Mouse (Mus musculus) left cerebral cortex, adult 9 months (tissue): Measurements from ENCODE around the gene Smim20.
A peak's percentile ranks its signal among the peaks of the same experiment; 100 is the strongest.

Source experiments
- DNase-seq, 2 experiments: peaks; one replicate each; pipeline ENCODE4 v3.0.0; 2022; ENCODE audit warnings: low spot score in 2 of 2

Smim20 gene

DNA sequence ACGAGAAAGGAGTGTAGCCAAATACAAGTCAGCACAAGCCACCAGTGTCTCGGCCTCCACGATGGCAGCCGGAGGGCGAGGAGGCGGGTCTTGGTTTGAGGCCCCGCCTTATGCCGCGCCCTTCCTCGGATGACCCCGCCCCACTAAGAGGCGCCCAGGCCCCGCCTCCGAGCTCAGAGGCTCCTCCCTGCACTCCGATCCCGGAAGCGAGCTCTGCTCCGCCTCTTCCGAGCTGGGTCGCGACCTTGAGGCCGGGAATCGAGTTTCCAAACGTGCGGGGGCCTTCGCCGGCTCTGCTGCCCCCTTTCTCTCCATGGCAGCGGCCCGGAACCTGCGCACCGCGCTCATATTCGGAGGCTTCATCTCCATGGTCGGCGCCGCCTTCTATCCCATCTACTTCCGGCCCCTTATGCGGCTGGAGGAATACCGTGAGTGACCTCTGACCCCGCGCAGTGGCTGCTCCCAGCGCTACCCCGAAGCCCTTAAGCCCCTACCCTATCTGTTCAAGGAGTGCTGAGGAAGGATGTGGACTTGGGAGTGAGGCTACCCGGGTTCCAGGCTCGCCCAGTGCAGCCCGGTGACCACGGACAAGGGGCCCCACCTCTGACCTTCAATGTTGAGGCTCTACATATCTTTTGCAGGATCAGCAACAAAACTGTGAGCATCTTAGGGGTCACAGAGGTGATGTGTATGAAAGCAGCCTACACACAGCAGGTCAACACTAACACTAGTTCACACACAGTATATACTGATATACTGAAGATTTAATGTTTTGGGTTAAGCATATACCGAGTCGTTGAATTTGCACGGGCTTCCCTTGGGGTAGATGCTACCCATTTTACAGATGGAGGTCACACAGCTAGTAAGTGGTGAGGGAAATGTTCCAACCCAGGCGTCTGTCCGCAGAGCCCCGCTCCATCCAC is at the start of gene Smim20:
Gene Smim20 (plus strand): TSS at position 153 of the 923 bp plus-strand sequence.
- peak; percentile 62 to 77 for DNase-seq

DNA sequence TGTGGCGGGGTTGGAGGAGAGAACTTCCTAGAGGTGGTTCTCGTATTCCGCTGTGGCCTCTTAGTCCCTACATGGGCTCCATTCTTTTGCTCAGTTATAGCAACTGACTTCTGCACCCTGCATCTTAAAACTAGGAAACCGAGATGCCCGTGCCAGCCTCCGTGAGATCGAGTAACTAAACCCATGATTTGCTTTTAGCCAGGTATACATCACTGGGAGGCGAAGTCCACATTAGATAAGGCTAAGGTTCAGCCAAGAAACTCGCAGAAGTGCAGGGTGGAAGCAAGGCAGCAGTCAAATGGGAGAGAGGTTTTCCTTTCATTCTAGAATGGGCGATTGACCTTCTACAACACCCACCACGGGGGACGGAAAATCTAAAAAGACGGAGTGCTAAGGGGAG is 41.4 kb upstream of the Smim20 start:
- no peak for DNase-seq

DNA sequence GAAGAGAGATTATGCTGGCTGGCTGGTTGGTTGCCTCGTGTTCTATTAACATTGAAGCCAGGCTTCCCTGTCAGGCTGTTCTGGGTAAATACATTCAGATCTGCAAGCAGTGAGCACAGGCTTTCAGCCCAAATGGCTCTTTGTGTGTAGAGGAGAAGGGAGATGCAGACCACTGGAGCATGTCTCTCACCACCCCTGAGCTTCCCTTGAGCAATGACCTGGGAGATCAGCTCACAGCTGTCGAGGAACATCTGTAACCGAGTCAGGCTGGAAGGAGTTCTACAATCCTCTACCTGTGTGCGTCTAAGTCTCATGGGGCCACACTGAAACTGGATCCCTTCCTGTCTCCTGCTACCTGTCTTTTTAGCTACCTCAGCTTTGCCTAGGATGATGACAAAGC is 36.3 kb upstream of the Smim20 start:
- no peak for DNase-seq

DNA sequence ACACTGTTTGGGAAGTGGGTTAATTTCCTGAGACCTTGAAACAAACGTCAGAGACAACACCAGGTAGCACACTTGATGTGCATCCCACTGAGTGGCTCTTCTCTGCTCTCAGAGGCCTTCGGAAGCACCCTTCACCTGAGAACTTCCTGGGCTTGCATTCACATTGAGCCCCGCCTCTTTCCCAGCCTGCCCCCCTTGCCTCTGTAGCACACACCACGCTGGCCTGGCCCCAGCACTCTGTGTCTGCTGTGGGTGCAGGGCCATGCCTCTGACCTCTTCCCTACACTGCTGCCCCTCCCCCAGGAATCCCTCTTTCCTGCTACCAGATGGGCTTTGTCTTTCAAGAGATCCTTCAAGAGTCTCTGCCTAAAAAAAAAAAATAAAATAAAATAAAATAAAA is 31.3 kb upstream of the Smim20 start:
- DNase-seq: no peak

DNA sequence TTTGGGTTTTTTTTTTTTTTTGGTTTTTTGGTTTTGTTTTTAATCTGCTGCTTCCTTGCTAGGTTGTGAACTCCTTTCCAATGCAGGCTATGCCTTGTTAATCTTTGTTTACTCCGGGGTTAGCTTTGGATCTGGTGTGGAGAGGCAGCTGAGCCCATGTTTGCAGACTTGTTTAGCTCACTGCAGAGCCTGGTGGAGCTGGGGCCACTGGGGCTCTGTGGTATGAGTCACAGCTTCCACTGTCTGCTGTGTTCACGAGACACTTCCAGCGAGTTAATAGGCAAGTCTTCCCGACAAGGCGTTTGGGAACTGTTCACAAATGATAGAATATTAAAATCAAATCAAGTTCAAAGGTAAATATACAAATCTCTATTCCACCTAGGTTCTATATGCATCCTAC is 30.7 kb upstream of the Smim20 start:
- no peak for DNase-seq

DNA sequence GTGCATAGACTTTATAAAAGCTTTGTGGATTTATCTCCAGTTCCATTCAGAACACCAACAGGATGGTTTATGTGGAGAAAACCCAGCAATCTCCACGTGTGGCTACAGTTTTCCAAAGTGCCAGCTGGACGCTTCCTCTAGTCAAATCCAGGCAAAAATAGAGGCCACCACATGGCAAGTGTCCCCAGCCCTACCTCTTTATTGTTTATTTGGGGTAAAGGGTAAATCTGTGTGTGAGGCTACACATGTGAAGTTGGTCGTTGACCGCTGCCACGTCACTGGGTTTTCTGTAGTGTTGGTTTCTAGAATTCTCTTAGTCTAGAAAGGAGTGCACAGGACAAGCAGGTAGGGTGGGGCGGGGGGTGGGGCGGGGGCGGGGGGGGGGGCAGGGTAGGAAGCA is 30.1 kb upstream of the Smim20 start:
- DNase-seq: no peak

DNA sequence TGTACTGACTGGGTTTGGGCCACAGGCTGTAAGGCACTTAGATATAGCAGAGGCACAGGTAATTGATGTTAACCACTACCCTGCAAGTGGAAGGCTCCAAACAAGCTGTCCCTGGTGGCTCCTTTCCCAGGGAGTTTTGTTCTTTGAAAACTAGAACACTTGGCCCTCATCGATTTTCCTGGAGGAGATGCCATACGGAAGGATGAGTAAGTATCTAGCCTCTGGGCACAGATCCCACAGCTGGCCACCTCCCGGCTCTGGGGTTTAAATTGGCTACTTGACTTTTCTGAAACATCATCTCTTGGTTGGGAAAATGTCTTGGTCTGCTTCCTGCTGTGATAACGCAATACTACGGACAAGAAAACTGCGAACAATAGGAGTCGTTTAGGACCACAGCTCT is 28.1 kb upstream of the Smim20 start:
- peak in 1 of 2 experiments; percentile 54 for DNase-seq

DNA sequence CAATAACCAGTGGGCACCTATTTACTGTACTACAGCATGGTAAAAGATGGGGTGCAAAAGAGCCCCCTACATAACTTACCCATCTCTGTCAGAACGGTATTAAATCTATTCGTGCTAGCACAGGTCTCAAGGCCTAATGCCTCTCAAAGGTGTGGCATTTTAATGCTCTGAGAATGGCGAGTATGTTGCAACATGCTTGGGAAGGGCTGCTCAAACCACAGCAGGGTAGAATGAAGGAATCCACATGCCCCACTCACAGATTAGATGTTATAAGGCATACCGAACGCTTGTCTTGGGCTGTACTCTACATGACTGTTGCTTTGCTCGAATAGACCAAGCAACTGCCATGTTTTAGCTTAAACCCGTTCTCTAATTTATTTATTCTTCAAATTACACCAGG is 27.7 kb upstream of the Smim20 start:
- no peak for DNase-seq

DNA sequence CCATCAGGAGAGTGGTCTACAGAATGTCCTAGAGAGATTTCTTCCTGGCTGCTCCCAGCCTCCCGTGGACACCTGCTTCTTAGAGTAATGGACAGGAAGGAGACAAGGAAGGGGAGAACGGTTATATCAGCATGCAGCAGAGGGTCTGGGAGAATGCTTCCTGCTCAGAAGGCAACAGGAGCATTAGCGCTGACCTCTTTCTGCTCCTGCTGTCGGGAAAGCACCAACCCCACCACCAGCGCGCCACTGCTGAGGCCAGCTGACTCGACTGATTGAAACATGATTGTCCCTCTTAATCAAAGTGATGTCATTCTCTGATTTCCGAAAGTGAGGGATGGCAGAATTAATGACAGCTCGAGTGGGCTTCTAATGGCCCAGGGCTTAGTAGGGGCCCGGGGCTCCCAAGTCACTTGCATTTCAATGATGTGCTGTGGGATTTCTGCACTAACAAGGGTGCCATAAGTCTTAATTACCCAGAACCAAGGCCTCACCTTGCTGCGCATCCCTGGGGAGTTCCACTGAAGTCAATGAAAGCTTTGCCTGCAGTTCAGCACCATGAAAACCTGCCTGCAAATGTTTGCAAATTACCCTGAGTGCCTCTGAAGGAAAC is 26.9 kb upstream of the Smim20 start:
- DNase-seq: no peak

DNA sequence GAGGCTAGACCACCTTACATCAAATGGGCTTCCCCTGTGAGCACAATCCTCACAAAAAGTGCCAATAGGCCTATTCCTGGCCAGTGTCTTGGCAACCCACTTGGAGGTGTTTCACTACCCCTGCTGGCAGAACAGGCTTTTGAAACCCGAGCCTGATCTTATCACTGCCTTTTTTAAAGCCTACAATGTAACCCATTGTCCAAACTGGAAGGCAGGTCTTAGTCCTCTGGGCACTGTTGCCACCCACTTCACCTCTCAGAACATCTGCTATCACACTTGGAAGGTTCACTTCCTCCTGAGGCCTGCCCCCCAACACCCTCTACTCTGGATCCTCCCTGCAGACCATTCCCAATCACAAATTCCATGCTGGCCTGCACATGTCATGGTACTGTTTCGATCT is 25.8 kb upstream of the Smim20 start:
- DNase-seq: no peak

DNA sequence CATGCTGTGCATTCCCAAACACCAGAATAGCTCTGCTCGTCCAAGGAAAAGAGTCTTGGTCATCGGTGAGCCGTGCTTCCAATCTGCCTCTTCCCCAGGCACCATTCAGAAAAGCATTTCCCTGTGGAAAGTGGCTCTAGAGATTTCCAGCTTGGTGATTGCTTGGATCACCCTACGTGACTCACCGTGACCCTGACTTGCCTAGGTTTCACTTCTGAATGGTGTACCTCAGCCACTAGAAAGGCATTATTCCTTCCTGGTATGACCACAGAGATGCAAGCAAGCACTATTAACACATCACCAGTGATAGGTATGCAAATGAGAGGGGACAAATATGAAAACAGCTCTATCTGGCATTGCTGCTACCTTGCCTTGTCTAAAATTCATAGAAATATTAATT is 24.9 kb upstream of the Smim20 start:
- DNase-seq: no peak

DNA sequence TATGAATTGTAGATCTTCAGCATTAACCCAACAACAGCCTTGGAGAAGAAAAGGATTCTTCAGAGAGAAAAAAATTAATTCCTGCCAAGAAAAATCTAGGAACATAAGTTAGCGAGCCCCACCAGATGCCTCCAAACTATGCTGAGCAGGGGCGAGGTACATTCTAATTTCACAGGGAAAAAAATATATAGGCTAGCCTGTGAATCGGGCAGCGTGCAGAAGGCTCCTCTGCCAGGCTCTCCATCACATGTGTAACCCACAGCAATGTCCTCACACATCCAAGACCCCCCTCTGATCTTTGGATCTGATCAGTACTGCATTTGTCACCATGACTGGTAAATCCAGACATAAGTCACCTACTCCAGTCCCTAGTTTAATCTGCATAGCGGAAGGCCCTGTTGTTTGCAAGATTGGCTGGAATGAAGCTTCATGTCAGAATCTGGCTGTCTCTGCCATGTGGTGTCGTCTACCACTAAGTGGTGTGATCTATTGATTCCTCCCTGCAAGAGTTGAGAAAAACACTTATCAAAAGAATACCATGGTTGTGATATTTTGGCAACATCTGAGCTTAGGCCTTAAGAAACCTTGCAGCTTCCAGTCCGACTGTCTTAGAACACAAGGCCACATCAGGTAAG is 23.9 kb upstream of the Smim20 start:
- DNase-seq: peak in 1 of 2 experiments; percentile 59

DNA sequence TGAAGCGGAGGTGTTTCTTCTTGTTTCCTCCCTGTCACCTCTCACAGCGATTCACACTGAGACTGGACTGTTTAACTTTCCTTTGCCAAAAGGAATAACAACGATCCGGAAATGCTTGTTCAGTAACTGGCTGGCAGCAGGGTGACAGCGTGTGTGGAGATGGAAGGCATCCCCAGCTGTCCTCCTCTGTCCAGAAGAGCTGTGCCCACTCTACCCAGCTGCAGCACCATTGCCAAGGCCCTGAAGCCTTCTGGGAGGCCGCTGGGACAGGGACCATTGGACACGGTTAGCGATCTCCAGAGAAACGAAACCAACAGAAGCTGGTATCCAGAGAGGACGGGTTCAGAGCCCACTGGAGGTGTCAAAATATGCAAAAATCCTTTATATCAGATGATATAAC is 22.9 kb upstream of the Smim20 start:
- no peak for DNase-seq

DNA sequence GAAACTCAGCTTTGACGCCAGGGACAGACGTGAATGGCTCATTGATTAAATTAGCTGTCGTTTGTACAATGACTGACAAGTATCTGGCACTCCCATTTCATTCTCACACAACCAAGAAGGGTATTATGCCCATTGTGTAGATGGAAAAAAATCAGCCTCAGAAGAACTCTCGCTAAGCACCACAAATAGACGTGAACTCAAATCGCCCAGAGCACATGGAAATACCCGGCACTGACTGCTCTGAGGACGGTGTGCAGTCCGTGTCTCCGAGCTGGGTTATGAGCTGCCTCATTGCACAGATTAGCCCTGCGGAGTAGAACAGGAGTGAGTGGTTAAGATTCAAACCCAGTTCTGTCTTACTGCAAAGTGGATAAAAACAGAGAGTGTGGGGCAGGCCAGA is 18.4 kb upstream of the Smim20 start:
- DNase-seq: no peak

DNA sequence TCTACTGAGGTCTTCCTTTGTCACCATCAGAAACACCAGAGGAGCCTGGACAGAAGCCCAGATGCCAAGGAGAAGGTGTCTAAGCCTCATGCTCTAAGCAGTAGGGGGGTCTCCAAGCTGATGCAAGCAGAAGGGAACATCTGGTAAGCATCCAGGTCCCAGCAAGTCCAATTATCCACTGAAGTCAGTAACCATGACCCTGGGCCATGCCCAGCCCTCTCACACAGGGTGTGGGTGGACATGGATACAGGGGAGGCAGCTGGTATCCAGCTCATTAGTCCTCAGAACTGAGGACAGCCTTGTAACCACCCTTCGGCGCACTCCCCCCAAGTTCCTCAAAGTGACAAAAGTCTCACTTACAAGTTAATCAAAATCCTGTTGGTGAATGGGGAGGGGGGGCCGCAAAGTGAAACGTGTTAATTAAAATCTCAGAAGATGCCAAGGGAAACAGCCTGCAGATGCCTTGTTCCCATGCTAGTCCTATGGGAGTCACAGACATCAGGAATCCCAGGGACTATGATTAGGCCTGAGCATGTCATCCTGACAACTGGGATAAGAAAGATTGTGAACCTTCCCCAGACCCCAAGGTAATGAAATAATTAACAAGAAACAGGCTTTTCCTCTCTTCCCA is 17.3 kb upstream of the Smim20 start:
- DNase-seq: no peak

DNA sequence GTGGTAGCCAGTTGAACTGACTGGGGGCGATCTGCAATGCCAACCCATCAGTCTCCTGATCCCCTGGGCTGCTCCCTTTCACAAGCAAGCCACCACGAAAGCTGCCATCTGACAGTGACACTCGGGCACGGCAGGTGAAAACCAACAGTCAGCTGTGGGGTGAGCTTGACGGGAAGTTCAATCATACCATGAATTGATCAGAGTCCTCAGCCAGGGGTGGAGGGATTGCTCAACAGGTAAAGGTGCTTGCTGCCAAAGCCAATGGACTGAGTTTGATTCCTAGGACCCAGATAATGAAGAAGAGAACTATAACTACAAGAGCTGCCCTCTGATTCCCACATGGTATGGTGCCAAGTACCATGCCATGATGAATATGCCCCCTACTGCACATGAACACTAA is 12.7 kb upstream of the Smim20 start:
- DNase-seq: no peak

DNA sequence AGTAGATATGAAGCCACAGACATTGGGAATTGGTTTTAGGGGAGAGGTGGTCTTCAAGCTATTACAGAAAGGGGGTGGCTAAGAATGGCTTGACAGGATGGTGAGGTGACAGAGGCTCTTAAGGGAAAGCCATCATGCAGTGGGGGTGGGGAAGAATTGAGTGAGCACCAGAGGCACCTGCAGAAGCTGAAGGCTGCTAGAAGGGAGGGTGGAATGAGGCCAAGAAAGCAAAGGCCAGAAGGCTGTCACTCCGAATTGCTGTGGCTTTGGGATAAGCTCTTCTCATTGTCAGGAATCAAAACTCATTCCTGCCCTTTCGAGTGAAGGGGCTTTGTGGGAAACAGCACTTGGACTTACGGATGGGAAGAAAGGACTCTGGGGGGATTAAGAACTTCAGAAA is 12.1 kb upstream of the Smim20 start:
- no peak for DNase-seq

DNA sequence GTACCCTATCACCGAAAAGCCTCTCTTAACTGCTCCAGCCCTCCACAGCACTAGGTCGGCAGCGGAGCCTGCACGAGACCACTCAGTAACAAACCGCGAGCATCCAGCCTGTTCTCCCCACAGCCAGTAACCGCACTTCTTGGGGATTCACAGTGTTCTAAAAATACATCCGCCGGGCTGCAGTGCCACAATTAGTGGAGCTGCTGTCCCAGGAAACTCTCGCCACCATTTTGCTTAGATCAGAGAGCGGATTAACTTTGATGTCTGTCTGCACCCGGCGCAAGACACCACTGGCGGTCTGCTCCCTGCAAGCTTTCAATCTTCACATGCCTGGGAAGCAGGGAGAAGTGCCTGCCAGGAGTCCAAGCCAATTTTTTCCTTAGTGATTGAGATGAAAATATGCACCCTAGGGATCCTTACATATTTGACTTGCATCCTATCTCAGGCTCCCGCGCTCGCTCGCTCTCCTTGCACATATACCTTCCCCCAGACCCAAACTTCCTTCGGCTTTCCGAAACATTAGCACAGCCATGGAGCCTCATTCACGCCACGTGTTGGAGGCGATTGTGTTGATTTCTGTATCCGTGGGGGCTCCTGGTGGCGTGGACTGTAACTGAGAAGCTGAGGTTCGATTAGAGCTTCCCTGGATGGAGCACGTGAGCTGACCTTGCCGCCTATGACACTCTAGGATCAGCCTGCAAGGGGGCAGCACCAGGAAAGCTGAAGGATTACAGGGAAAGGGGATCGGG is 8.7 kb upstream of the Smim20 start:
- no peak for DNase-seq

DNA sequence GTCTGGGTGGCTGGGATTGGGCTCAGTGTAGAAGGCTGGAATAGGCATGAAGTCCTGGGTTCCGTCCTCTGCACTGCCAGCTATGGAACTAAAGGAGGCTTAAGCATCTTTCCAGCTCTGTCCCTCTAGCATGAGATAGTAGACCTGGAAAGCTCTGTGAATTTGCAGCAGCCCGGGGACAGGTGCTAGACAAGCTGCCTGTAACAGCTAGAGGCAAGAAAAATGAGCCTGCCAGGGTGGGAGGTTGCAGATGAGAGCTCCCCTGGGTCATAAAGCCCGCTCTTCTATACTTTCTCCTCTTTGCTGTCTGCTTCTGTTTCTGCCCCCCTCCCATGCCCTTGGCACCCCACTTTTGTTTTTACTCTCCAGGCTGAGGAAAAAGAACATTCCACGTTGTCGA is 7.0 kb upstream of the Smim20 start:
- no peak for DNase-seq

DNA sequence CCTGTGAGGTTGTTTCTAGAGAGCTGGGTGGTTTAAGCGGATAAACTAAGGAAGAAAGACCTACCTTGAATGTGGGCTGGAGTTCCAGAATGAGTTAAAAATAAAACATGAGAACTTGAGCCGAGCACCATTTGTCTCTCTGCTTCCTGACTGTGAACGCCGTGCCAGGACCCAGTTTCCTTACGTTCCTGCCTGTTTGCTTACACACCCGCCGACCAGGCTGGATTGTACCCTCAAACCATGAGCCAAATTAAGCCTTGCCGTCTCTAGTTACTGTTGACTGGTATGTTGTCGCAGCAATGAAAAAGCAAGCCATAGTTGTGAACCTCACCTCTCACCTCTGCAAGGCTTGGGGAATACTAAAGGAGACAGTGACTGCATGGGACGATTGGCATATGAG is 4.9 kb upstream of the Smim20 start:
- DNase-seq: no peak

DNA sequence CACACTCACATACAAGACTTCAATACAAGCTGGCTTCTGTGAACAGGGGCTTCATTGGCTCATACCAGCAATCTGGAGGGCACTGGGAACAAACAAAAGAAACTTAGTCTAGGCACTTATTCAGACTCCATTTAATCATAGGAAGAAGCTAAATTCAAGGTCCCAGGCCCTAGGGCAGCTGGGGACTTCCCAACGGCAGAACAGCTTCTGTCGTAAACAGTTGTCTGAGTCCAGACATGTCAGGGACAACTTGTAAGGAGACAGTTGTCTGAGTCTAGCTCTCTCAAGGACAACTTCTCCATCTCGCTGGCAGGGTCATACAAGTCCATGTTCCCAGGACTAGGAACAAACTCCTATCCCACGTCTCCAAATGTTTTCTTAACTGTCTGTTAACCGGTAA is 2.8 kb upstream of the Smim20 start:
- no peak for DNase-seq

DNA sequence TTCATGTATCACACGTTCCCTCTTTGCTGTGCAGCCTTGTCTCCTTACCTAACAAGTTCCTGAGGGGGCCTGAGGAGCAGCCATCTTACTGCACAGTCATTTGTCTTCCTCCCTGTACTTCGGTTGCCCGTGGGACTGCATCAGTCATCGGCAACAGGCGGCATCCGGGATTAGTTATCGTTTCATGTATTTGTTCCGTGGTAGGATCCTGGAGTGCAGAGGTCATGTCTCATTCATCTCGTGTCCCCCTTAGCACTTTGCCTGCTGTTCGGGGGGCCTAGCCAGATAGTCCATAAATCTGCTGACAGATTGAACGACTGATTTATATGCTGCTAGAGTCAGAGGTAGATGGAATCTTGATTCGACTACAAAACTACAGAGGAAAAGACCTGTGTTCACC is 1.1 kb upstream of the Smim20 start:
- no peak for DNase-seq
